Mouse (Mus musculus) CH12.LX (cell line): ENCODE measurements around the gene Ralgps2. TPM values are rescaled to one million over a fixed set of nuclear protein-coding genes. Genes with fewer than 3 reads are reported as not detected.

Experiments
- DNase-seq: peaks from one replicate; pipeline ENCODE4 v3.0.0-alpha.2; 2013; ENCODE audit errors: extremely low read depth
- H3K27ac ChIP-seq: 2 replicates; pipeline ENCODE4 v1.5.1; 2012; ENCODE audit warnings: low read depth, mild to moderate bottlenecking, control low read depth, moderate library complexity; ENCODE audit not compliant: insufficient read depth
- H3K27me3 ChIP-seq: replicated peaks from 2 replicates; pipeline ENCODE3; 2012; ENCODE audit warnings: inconsistent platforms
- H3K36me3 ChIP-seq, 2 experiments: replicated peaks in 1 of 2; 2 replicates each; pipeline versions ENCODE3 to v1.6.1; 2012; ENCODE audit warnings: inconsistent platforms in 1 of 2, low read length in 1 of 2, mild to moderate bottlenecking in 1 of 2, mixed read lengths in 1 of 2, moderate library complexity in 1 of 2; ENCODE audit not compliant: control insufficient read depth in 1 of 2, insufficient read depth in 1 of 2
- H3K4me1 ChIP-seq, 2 experiments: 2 replicates each; pipeline ENCODE4 v1.6.1; 2012; ENCODE audit warnings: inconsistent platforms in 1 of 2, moderate library complexity in 1 of 2; ENCODE audit not compliant: insufficient read depth in 2 of 2, control insufficient read depth in 1 of 2
- H3K4me2 ChIP-seq: 2 replicates; pipeline ENCODE4 v1.6.1; 2012; ENCODE audit warnings: low read depth, mild to moderate bottlenecking, control low read depth; ENCODE audit not compliant: poor library complexity, insufficient read depth, severe bottlenecking
- H3K4me3 ChIP-seq, 3 experiments: fragments of 150-350 bp in 1 of 3; sonication (generic) in 1 of 3; replicated peaks in 1 of 3; 2 replicates each; pipeline versions ENCODE3 to v1.5.1; 2011 to 2012; ENCODE audit warnings: low read depth in 2 of 3, low read length in 2 of 3, mild to moderate bottlenecking in 2 of 3, moderate library complexity in 2 of 3, control low read depth in 1 of 3, improper control_type of control experiment in 1 of 3, inconsistent platforms in 1 of 3, mixed read lengths in 1 of 3; ENCODE audit not compliant: poor library complexity in 1 of 3
- H3K79me2 ChIP-seq: replicated peaks from 2 replicates; pipeline ENCODE4 v1.6.1; 2012; ENCODE audit warnings: mild to moderate bottlenecking, moderate library complexity; ENCODE audit not compliant: control insufficient read depth, poor library complexity, insufficient read depth, severe bottlenecking; ENCODE audit errors: extremely low read depth
- H3K9ac ChIP-seq: 2 replicates; pipeline ENCODE4 v1.6.1; 2012; ENCODE audit warnings: low read depth, mild to moderate bottlenecking, control low read depth, moderate library complexity; ENCODE audit not compliant: insufficient read depth
- H3K9me3 ChIP-seq: replicated peaks from 2 replicates; pipeline ENCODE3; 2012; ENCODE audit warnings: low read length, inconsistent platforms, mixed read lengths
- BHLHE40 ChIP-seq: IDR thresholded peaks from 2 replicates; pipeline ENCODE4 v1.6.1; 2011; ENCODE audit warnings: mild to moderate bottlenecking, low read depth, low read length, improper control_type of control experiment
- CHD1 ChIP-seq: IDR thresholded peaks from 2 replicates; pipeline ENCODE4 v1.6.1; 2012; ENCODE audit warnings: low read depth, low read length, improper control_type of control experiment, inconsistent platforms
- CHD2 ChIP-seq: IDR thresholded peaks from 2 replicates; pipeline ENCODE4 v1.6.1; 2011; ENCODE audit warnings: low read length, improper control_type of control experiment
- CTCF ChIP-seq, 2 experiments: IDR thresholded peaks in 1 of 2; conservative IDR thresholded peaks in 1 of 2; 2 replicates each; pipeline ENCODE4 v1.5.1; 2011 to 2012; ENCODE audit warnings: low read depth in 2 of 2, low read length in 2 of 2, improper control_type of control experiment in 1 of 2, inconsistent platforms in 1 of 2, mild to moderate bottlenecking in 1 of 2, moderate library complexity in 1 of 2
- E2F4 ChIP-seq: IDR thresholded peaks from 2 replicates; pipeline ENCODE4 v1.6.1; 2011; ENCODE audit warnings: low read depth, low read length, improper control_type of control experiment; ENCODE audit not compliant: insufficient replicate concordance
- ELF1 ChIP-seq: IDR thresholded peaks from 2 replicates; pipeline ENCODE4 v1.6.1; 2014; ENCODE audit warnings: low read depth, mild to moderate bottlenecking, inconsistent platforms, low read length, improper control_type of control experiment
- EP300 ChIP-seq: IDR thresholded peaks from 2 replicates; pipeline ENCODE4 v1.6.1; 2011; ENCODE audit warnings: low read length, improper control_type of control experiment
- ETS1 ChIP-seq: conservative IDR thresholded peaks from 2 replicates; pipeline ENCODE4 v1.6.1; 2012; ENCODE audit warnings: low read depth, mild to moderate bottlenecking, inconsistent platforms, low read length, improper control_type of control experiment, moderate library complexity
- GABPA ChIP-seq: IDR thresholded peaks from 2 replicates; pipeline ENCODE4 v1.6.1; 2012; ENCODE audit warnings: low read depth, low read length, improper control_type of control experiment, inconsistent platforms; ENCODE audit not compliant: insufficient replicate concordance
- HCFC1 ChIP-seq: IDR thresholded peaks from 2 replicates; pipeline ENCODE4 v1.6.1; 2012; ENCODE audit warnings: low read depth, mild to moderate bottlenecking, inconsistent platforms, low read length, improper control_type of control experiment
- IRF4 ChIP-seq: IDR thresholded peaks from 2 replicates; pipeline ENCODE4 v1.6.1; 2014; ENCODE audit warnings: low read depth, mild to moderate bottlenecking, inconsistent platforms, low read length, improper control_type of control experiment
- JUN ChIP-seq: IDR thresholded peaks from 2 replicates; pipeline ENCODE4 v1.6.1; 2011; ENCODE audit warnings: low read depth, mild to moderate bottlenecking, low read length, improper control_type of control experiment, moderate library complexity; ENCODE audit not compliant: insufficient read depth
- JUND ChIP-seq: conservative IDR thresholded peaks from 2 replicates; pipeline ENCODE4 v1.6.1; 2011; ENCODE audit warnings: low read depth, low read length, improper control_type of control experiment
- KAT2A ChIP-seq: IDR thresholded peaks from 2 replicates; pipeline ENCODE4 v1.6.1; 2012; ENCODE audit warnings: low read length, improper control_type of control experiment, inconsistent platforms; ENCODE audit not compliant: insufficient replicate concordance
- MAFK ChIP-seq: IDR thresholded peaks from 2 replicates; pipeline ENCODE4 v1.6.1; 2011; ENCODE audit warnings: low read length, improper control_type of control experiment; ENCODE audit not compliant: insufficient replicate concordance
- MAX ChIP-seq: IDR thresholded peaks from 2 replicates; pipeline ENCODE4 v1.6.1; 2011; ENCODE audit warnings: low read length, improper control_type of control experiment
- MAZ ChIP-seq: IDR thresholded peaks from 2 replicates; pipeline ENCODE4 v1.6.1; 2012; ENCODE audit warnings: low read depth, mild to moderate bottlenecking, inconsistent platforms, low read length, improper control_type of control experiment, moderate library complexity
- MEF2A ChIP-seq: IDR thresholded peaks from 2 replicates; pipeline ENCODE4 v1.6.1; 2014; ENCODE audit warnings: low read depth, mild to moderate bottlenecking, inconsistent platforms, low read length, improper control_type of control experiment, borderline replicate concordance
- MXI1 ChIP-seq: IDR thresholded peaks from 2 replicates; pipeline ENCODE4 v1.6.1; 2011; ENCODE audit warnings: mild to moderate bottlenecking, low read depth, low read length, improper control_type of control experiment
- MYC ChIP-seq: IDR thresholded peaks from 2 replicates; pipeline ENCODE4 v1.6.1; 2011; ENCODE audit warnings: low read depth, mild to moderate bottlenecking, improper control_type of control experiment, low read length
- NELFE ChIP-seq: IDR thresholded peaks from 2 replicates; pipeline ENCODE4 v1.6.1; 2011; ENCODE audit warnings: low read depth, low read length, improper control_type of control experiment
- NRF1 ChIP-seq: IDR thresholded peaks from 2 replicates; pipeline ENCODE4 v1.6.1; 2014; ENCODE audit warnings: low read depth, mild to moderate bottlenecking, inconsistent platforms, low read length, improper control_type of control experiment, moderate library complexity
- PAX5 ChIP-seq: IDR thresholded peaks from 2 replicates; pipeline ENCODE4 v1.6.1; 2012; ENCODE audit warnings: low read length, inconsistent platforms, mixed read lengths
- POLR2A ChIP-seq: IDR thresholded peaks from 2 replicates; pipeline ENCODE4 v1.6.1; 2011; ENCODE audit warnings: low read depth, mild to moderate bottlenecking, improper control_type of control experiment, low read length
- POLR2AphosphoS2 ChIP-seq: IDR thresholded peaks from 2 replicates; pipeline ENCODE4 v1.6.1; 2011; ENCODE audit warnings: low read depth, low read length, improper control_type of control experiment
- RAD21 ChIP-seq: IDR thresholded peaks from 2 replicates; pipeline ENCODE4 v1.6.1; 2011; ENCODE audit warnings: low read depth, mild to moderate bottlenecking, low read length, improper control_type of control experiment, moderate library complexity
- RCOR1 ChIP-seq: conservative IDR thresholded peaks from 2 replicates; pipeline ENCODE4 v1.6.1; 2012; ENCODE audit warnings: low read depth, mild to moderate bottlenecking, inconsistent platforms, low read length, improper control_type of control experiment
- SIN3A ChIP-seq: IDR thresholded peaks from 2 replicates; pipeline ENCODE4 v1.6.1; 2012; ENCODE audit warnings: low read length, improper control_type of control experiment, inconsistent platforms
- SMC3 ChIP-seq: IDR thresholded peaks from 2 replicates; pipeline ENCODE4 v1.6.1; 2011; ENCODE audit warnings: low read depth, low read length, improper control_type of control experiment
- TBP ChIP-seq: conservative IDR thresholded peaks from 2 replicates; pipeline ENCODE4 v1.6.1; 2011; ENCODE audit warnings: low read depth, low read length, improper control_type of control experiment
- TCF12 ChIP-seq: IDR thresholded peaks from 2 replicates; pipeline ENCODE4 v1.6.1; 2014; ENCODE audit warnings: low read depth, mild to moderate bottlenecking, inconsistent platforms, low read length, improper control_type of control experiment
- UBTF ChIP-seq: IDR thresholded peaks from 2 replicates; pipeline ENCODE4 v1.6.1; 2012; ENCODE audit warnings: low read depth, mild to moderate bottlenecking, inconsistent platforms, low read length, improper control_type of control experiment, moderate library complexity
- USF1 ChIP-seq: IDR thresholded peaks from 2 replicates; pipeline ENCODE4 v1.6.1; 2014; ENCODE audit warnings: low read depth, mild to moderate bottlenecking, inconsistent platforms, low read length, improper control_type of control experiment
- USF2 ChIP-seq: conservative IDR thresholded peaks from 2 replicates; pipeline ENCODE4 v1.6.1; 2011; ENCODE audit warnings: low read depth, low read length, improper control_type of control experiment
- ZC3H11A ChIP-seq: IDR thresholded peaks from 2 replicates; pipeline ENCODE4 v1.6.1; 2012; ENCODE audit warnings: low read depth, mild to moderate bottlenecking, inconsistent platforms, low read length, improper control_type of control experiment
- ZKSCAN1 ChIP-seq: IDR thresholded peaks from 2 replicates; pipeline ENCODE4 v1.6.1; 2012; ENCODE audit warnings: low read depth, inconsistent platforms, low read length, improper control_type of control experiment, borderline replicate concordance
- ZMIZ1 ChIP-seq: IDR thresholded peaks from 2 replicates; pipeline ENCODE4 v1.6.1; 2012; ENCODE audit warnings: low read depth, mild to moderate bottlenecking, inconsistent platforms, low read length, improper control_type of control experiment
- ZNF384 ChIP-seq: IDR thresholded peaks from 2 replicates; pipeline ENCODE4 v1.6.1; 2012; ENCODE audit warnings: low read depth, low read length, improper control_type of control experiment, inconsistent platforms
- dilution Hi-C: fragments of 300-500 bp; cut with MboI; formaldehyde crosslinking; loops from 2 replicates; pipeline ENCODE4 v1.14.3; 2020; ENCODE audit warnings: low sequenced_read_pairs; ENCODE audit not compliant: extremely low pct_unique_long_range_greater_than_20kb, extremely low pct_ligation_motif_present
- in situ Hi-C: fragments of 300-500 bp; cut with MboI; formaldehyde crosslinking; loops from 3 replicates; pipeline ENCODE4 v1.14.3; 2019; ENCODE audit warnings: low sequenced_read_pairs, low pct_ligation_motif_present, low pct_unique_long_range_greater_than_20kb, mixed read lengths
- polyA plus RNA-seq: library from polyadenylated mRNA; unstranded; fragments of >175 nt; gene quantifications from 2 replicates; pipeline ENCODE4 v1.2.1, GENCODE M21; 2012; ENCODE audit warnings: low read depth; ENCODE audit not compliant: insufficient read length
- total RNA-seq, 2 experiments: library from RNA; depleted of rRNA; stranded (reverse); fragments of 300-350 nt in 1 of 2; fragments of >200 nt in 1 of 2; gene quantifications; 2 replicates each; pipeline ENCODE4 v1.2.3; 2012 to 2014

Ralgps2 gene
- total and polyA plus RNA-seq, 3 experiments: 65.1 to 149 (median 133) TPM

DNA sequence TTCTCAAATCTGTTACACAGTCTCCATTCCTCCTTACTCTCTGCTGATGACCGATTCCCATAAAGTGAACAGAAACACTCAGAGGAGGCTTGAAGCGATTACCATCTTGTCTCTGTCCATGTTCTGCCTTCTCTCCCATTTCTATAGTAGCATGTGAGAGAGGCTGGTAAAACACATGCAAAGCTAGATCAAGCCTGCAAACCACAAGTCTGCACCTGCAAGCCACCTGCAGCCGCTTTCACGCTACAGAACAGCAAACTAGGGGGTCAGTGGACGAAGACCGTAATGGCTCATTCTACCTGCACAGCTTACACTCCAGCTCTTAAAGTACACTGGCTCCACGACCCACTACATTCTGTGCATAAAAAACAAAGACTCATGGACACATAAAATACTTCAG is 5.7 kb downstream of the Ralgps2 start:
- no peaks in the 10 kb centered on the region for H3K9me3 ChIP-seq
- H3K27me3 ChIP-seq: no peaks in the 10 kb centered on the region
- peak overlapping the region; percentile 85 for H3K27ac ChIP-seq
- peaks cover 0 to 10% of the 10 kb centered on the region in 2 experiments for H3K36me3 ChIP-seq
- H3K79me2 ChIP-seq: peaks cover 94% of the 10 kb centered on the region
- H3K4me2 ChIP-seq: peak overlapping the region; percentile 35
- DNase-seq: peak; percentile 74
- peak overlapping the region in 1 of 3 experiments; percentile 14 for H3K4me3 ChIP-seq
- 0 out of 2 replicates have a peak overlapping the region, but pooled peaks have one; percentile 44 for H3K9ac ChIP-seq
- dilution Hi-C loops (no loop called here), in situ Hi-C loops (loop anchor here (5.0 kb wide), 2 partner anchors 64 to 114 kb away; no protein-coding TSS in a partner anchor)
- no peak for TF ChIP-seq CTCF (conservative IDR thresholded peaks at IDR 0.05 in 1 of 2, IDR thresholded peaks at IDR 0.05 in 1 of 2; ENCODE audit: low read depth in 2 of 2, low read length in 2 of 2)
- TF ChIP-seq UBTF: no peak
- TF ChIP-seq POLR2AphosphoS2: no peak
- TF ChIP-seq E2F4: no peak
- no peak; the same call in 1 of the 2 replicates for TF ChIP-seq POLR2A
- no peak for TF ChIP-seq PAX5
- peak; percentile 72 for TF ChIP-seq MEF2A
- peak; percentile 38; the same call in 1 of the 2 replicates for TF ChIP-seq IRF4
- TF ChIP-seq CHD1: no peak
- TF ChIP-seq ETS1: peak; percentile 69
- TF ChIP-seq RCOR1: 0 out of 2 replicates have a peak, but pooled peaks have one; percentile 29
- TF ChIP-seq GABPA: no peak
- TF ChIP-seq MAZ: peak; percentile 76; the same call in 1 of the 2 replicates
- 0 out of 2 replicates have a peak, but pooled peaks have one; percentile 10 for TF ChIP-seq SIN3A
- TF ChIP-seq JUND: 0 out of 2 replicates have a peak, but pooled peaks have one; percentile 20
- no peak for TF ChIP-seq NRF1
- TF ChIP-seq RAD21: no peak; the same call in 1 of the 2 replicates
- no peak for TF ChIP-seq ZKSCAN1
- no peak; the same call in 1 of the 2 replicates for TF ChIP-seq TBP
- TF ChIP-seq ZC3H11A: no peak
- peak; percentile 53; the same call in 1 of the 2 replicates for TF ChIP-seq CHD2
- no peak for TF ChIP-seq KAT2A
- no peak for TF ChIP-seq HCFC1
- peak; percentile 86 for TF ChIP-seq MAX
- no peak for TF ChIP-seq ZMIZ1
- TF ChIP-seq BHLHE40: peak; percentile 88
- peak; percentile 76 for TF ChIP-seq MYC
- TF ChIP-seq USF1: no peak
- TF ChIP-seq USF2: no peak
- no peak for TF ChIP-seq NELFE
- no peak for TF ChIP-seq JUN
- TF ChIP-seq SMC3: peak; percentile 4; the same call in 1 of the 2 replicates
- TF ChIP-seq EP300: peak; percentile 88
- TF ChIP-seq ZNF384: no peak
- TF ChIP-seq TCF12: peak; percentile 98
- TF ChIP-seq MXI1: peak; percentile 45; the same call in 1 of the 2 replicates
- 0 out of 2 replicates have a peak, but pooled peaks have one; percentile 60 for TF ChIP-seq MAFK
- no peak for TF ChIP-seq ELF1
- H3K4me1 ChIP-seq: peaks cover 21 to 67% of the 10 kb centered on the region in 2 experiments
